Comparison of ENCODE assay signal across 16 mouse cellular contexts in the genomic region with DNA sequence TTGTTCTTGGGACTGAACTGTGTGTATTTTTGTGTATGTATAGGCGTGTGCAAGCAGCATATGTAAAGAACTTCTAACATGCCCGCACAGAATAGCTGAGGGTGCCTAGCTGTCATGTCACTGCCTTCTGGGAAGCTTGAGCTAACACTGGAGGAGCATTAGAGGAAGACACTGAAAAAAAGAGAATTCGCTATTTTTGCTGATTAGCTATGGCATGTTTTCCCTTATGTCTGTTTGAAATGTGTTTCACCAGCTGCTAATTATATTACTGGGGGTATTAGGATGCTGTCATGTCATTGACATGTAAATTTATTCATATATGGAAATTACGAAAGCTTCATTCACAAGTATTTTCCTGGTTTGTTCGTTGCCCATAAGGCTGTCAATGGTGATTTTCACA. TPM values are rescaled to one million over a fixed set of nuclear protein-coding genes. Genes with fewer than 3 reads are reported as not detected.
A peak's percentile ranks its signal among the peaks of the same experiment; 100 is the strongest.
DNase-seq lines count a peak whose midpoint lies in the region; ATAC-seq lines count a peak whose summit lies in the region.
"Had no signal": no experiment of that assay in that cellular context is flagged by ENCODE, and none has a peak within 500 bp of the region (broad histone marks: within the 10 kb centered on the region; RNA-seq: fewer than 3 reads in every experiment).

No protein-coding gene starts in this region.

- peak; percentile 37 for DNase-seq in midbrain, embryonic 14.5 days
- DNase-seq in midbrain, embryonic 11.5 days (ENCODE audit: low spot score, missing footprints) = no peak
- peak; percentile 87 for DNase-seq in forebrain, embryonic 14.5 days (ENCODE audit: low spot score)
- DNase-seq in c-Kit-positive CD71-positive TER-119-positive erythroid progenitor cells, embryonic 14.5 days (ENCODE audit: low spot score) = no peak
- no peak for DNase-seq in layer of hippocampus, postnatal 36 days
- DNase-seq: cerebellum, postnatal 14 days; left cerebral cortex, postnatal 4 days; lung, embryonic 14.5 days; retina, postnatal 1 day; right cerebral cortex, postnatal 4 days; thymus, postnatal 4 days had no signal

- no peaks in the 10 kb centered on the region for H3K9me3 ChIP-seq in intestine, embryonic 16.5 days (ENCODE audit: control insufficient read depth, low read length)
- no peaks in the 10 kb centered on the region for H3K9me3 ChIP-seq in intestine, embryonic 15.5 days
- H3K9me3 ChIP-seq in midbrain, embryonic 14.5 days (ENCODE audit: control insufficient read depth, low read length) = 0 out of 2 replicates have a peak, but pooled peaks cover 4% of the 10 kb centered on the region
- H3K9me3 ChIP-seq in midbrain, embryonic 11.5 days (ENCODE audit: control insufficient read depth, low read length) = no peaks in the 10 kb centered on the region
- no peaks in the 10 kb centered on the region; the same call in 1 of the 2 replicates for H3K9me3 ChIP-seq in embryonic facial prominence, embryonic 13.5 days
- no peaks in the 10 kb centered on the region for H3K9me3 ChIP-seq in forebrain, embryonic 14.5 days (replicated peaks; ENCODE audit: control insufficient read depth, low read length)
- H3K9me3 ChIP-seq: hindbrain, embryonic 15.5 days; liver, embryonic 12.5 days had no signal

- H3K36me3 ChIP-seq in intestine, embryonic 16.5 days (ENCODE audit: control insufficient read depth, insufficient read depth, low read length) = no peaks in the 10 kb centered on the region; the same call in 1 of the 2 replicates
- H3K36me3 ChIP-seq in intestine, embryonic 15.5 days = no peaks in the 10 kb centered on the region
- H3K36me3 ChIP-seq in midbrain, embryonic 14.5 days (ENCODE audit: control insufficient read depth, insufficient read depth, low read length) = no peaks in the 10 kb centered on the region
- H3K36me3 ChIP-seq in midbrain, embryonic 11.5 days (ENCODE audit: control insufficient read depth, insufficient read depth, low read length) = no peaks in the 10 kb centered on the region; the same call in 1 of the 2 replicates
- peaks cover 61% of the 10 kb centered on the region for H3K36me3 ChIP-seq in embryonic facial prominence, embryonic 13.5 days
- H3K36me3 ChIP-seq in forebrain, embryonic 14.5 days (ENCODE audit: control insufficient read depth, insufficient read depth, low read length) = no peaks in the 10 kb centered on the region
- H3K36me3 ChIP-seq: hindbrain, embryonic 15.5 days; liver, embryonic 12.5 days had no signal

- H3K4me2 ChIP-seq in intestine, embryonic 16.5 days (ENCODE audit: low read depth, low read length) = no peak overlapping the region
- H3K4me2 ChIP-seq in intestine, embryonic 15.5 days (replicated peaks) = no peak overlapping the region
- no peak overlapping the region for H3K4me2 ChIP-seq in midbrain, embryonic 14.5 days (ENCODE audit: low read length)
- H3K4me2 ChIP-seq in midbrain, embryonic 11.5 days = no peak overlapping the region
- no peak overlapping the region for H3K4me2 ChIP-seq in embryonic facial prominence, embryonic 13.5 days
- H3K4me2 ChIP-seq in forebrain, embryonic 14.5 days (ENCODE audit: low read length) = no peak overlapping the region
- H3K4me2 ChIP-seq: hindbrain, embryonic 15.5 days; liver, embryonic 12.5 days; lung, embryonic 14.5 days had no signal

- WGBS in intestine, embryonic 16.5 days = 85% methylated on average over 5 of the region's 5 CpGs
- WGBS in intestine, embryonic 15.5 days = 85% methylated on average over 5 of the region's 5 CpGs
- WGBS in midbrain, embryonic 14.5 days = 41% methylated on average over 5 of the region's 5 CpGs
- 81% methylated on average over 5 of the region's 5 CpGs for WGBS in midbrain, embryonic 11.5 days
- WGBS in embryonic facial prominence, embryonic 13.5 days = 73% methylated on average over 5 of the region's 5 CpGs
- WGBS in forebrain, embryonic 14.5 days = 31% methylated on average over 5 of the region's 5 CpGs

- H3K9ac ChIP-seq in intestine, embryonic 16.5 days (ENCODE audit: low read depth, low read length) = no peak overlapping the region
- no peak overlapping the region for H3K9ac ChIP-seq in intestine, embryonic 15.5 days
- no peak overlapping the region for H3K9ac ChIP-seq in midbrain, embryonic 14.5 days (replicated peaks; ENCODE audit: low read length)
- H3K9ac ChIP-seq in midbrain, embryonic 11.5 days (ENCODE audit: low read length) = no peak overlapping the region
- no peak overlapping the region for H3K9ac ChIP-seq in embryonic facial prominence, embryonic 13.5 days
- H3K9ac ChIP-seq in forebrain, embryonic 14.5 days (ENCODE audit: low read length) = no peak overlapping the region
- H3K9ac ChIP-seq: hindbrain, embryonic 15.5 days; liver, embryonic 12.5 days; lung, embryonic 14.5 days had no signal

- H3K4me3 ChIP-seq in intestine, embryonic 16.5 days (ENCODE audit: low read length) = no peak overlapping the region
- H3K4me3 ChIP-seq in intestine, embryonic 15.5 days (replicated peaks) = no peak overlapping the region
- no peak overlapping the region for H3K4me3 ChIP-seq in midbrain, embryonic 14.5 days (replicated peaks; ENCODE audit: low read depth, low read length)
- H3K4me3 ChIP-seq in midbrain, embryonic 11.5 days (ENCODE audit: low read depth, low read length) = no peak overlapping the region
- H3K4me3 ChIP-seq in embryonic facial prominence, embryonic 13.5 days = no peak overlapping the region
- H3K4me3 ChIP-seq in forebrain, embryonic 14.5 days (ENCODE audit: low read depth, low read length) = no peak overlapping the region
- H3K4me3 ChIP-seq: hindbrain, embryonic 15.5 days; liver, embryonic 12.5 days had no signal

- H3K27ac ChIP-seq in intestine, embryonic 16.5 days (ENCODE audit: low read length) = peak overlapping the region; percentile 5; the same call in 1 of the 2 replicates
- no peak overlapping the region for H3K27ac ChIP-seq in intestine, embryonic 15.5 days
- no peak overlapping the region; the same call in 1 of the 2 replicates for H3K27ac ChIP-seq in midbrain, embryonic 14.5 days (replicated peaks; ENCODE audit: low read depth, low read length)
- H3K27ac ChIP-seq in midbrain, embryonic 11.5 days (ENCODE audit: low read depth, low read length) = no peak overlapping the region
- H3K27ac ChIP-seq in embryonic facial prominence, embryonic 13.5 days = peak overlapping the region; percentile 57; the same call in 1 of the 2 replicates
- 0 out of 2 replicates have a peak overlapping the region, but pooled peaks have one; percentile 11 for H3K27ac ChIP-seq in forebrain, embryonic 14.5 days (ENCODE audit: low read depth, low read length)
- H3K27ac ChIP-seq: hindbrain, embryonic 15.5 days; liver, embryonic 12.5 days had no signal

- no peak for ATAC-seq in intestine, embryonic 16.5 days
- no peak for ATAC-seq in intestine, embryonic 15.5 days
- ATAC-seq in midbrain, embryonic 14.5 days (ENCODE audit: low FRiP score, low TSS enrichment) = 0 out of 2 replicates have a peak, but pooled peaks have one; percentile 28
- ATAC-seq in midbrain, embryonic 11.5 days (ENCODE audit: low FRiP score) = no peak
- ATAC-seq in embryonic facial prominence, embryonic 13.5 days (ENCODE audit: insufficient number of reproducible peaks, insufficient read depth, low FRiP score, low TSS enrichment, low read depth) = no peak
- ATAC-seq in forebrain, embryonic 14.5 days = peak; percentile 80
- ATAC-seq: liver, embryonic 12.5 days had no signal

- H3K4me1 ChIP-seq in intestine, embryonic 16.5 days (ENCODE audit: control insufficient read depth, insufficient read depth, low read length) = peaks cover 15% of the 10 kb centered on the region
- H3K4me1 ChIP-seq in intestine, embryonic 15.5 days (replicated peaks) = peaks cover 26% of the 10 kb centered on the region
- H3K4me1 ChIP-seq in midbrain, embryonic 14.5 days (ENCODE audit: control insufficient read depth, insufficient read depth, low read length) = peaks cover 6% of the 10 kb centered on the region
- no peaks in the 10 kb centered on the region for H3K4me1 ChIP-seq in midbrain, embryonic 11.5 days (ENCODE audit: control insufficient read depth, insufficient read depth, low read length)
- H3K4me1 ChIP-seq in embryonic facial prominence, embryonic 13.5 days = peaks cover 36% of the 10 kb centered on the region
- H3K4me1 ChIP-seq in forebrain, embryonic 14.5 days (ENCODE audit: control insufficient read depth, insufficient read depth, low read length) = peaks cover 8% of the 10 kb centered on the region

- H3K27me3 ChIP-seq in intestine, embryonic 16.5 days (replicated peaks; ENCODE audit: control insufficient read depth, insufficient read depth, low read length) = no peaks in the 10 kb centered on the region
- H3K27me3 ChIP-seq in intestine, embryonic 15.5 days (replicated peaks) = no peaks in the 10 kb centered on the region
- no peaks in the 10 kb centered on the region for H3K27me3 ChIP-seq in midbrain, embryonic 14.5 days (ENCODE audit: control insufficient read depth, insufficient read depth, low read length)
- no peaks in the 10 kb centered on the region for H3K27me3 ChIP-seq in midbrain, embryonic 11.5 days (ENCODE audit: control insufficient read depth, insufficient read depth, low read length)
- H3K27me3 ChIP-seq in embryonic facial prominence, embryonic 13.5 days = no peaks in the 10 kb centered on the region
- H3K27me3 ChIP-seq in forebrain, embryonic 14.5 days (replicated peaks; ENCODE audit: control insufficient read depth, insufficient read depth, low read length) = no peaks in the 10 kb centered on the region
- H3K27me3 ChIP-seq: hindbrain, embryonic 15.5 days; liver, embryonic 12.5 days had no signal

RNA-seq across cellular contexts. Expression of a gene that starts 24.9 kb away (rescaled TPM):
- 8.1 and 9.6 TPM in 2 replicates for polyA plus RNA-seq in intestine, embryonic 16.5 days (2015; fragmentation: Nextera tagmentation; extraction: Ambion mirVana)
- 13.1 and 13.3 TPM in 2 replicates for polyA plus RNA-seq in intestine, embryonic 15.5 days (2015; fragmentation: Nextera tagmentation; extraction: Ambion mirVana)
- polyA plus RNA-seq in midbrain, embryonic 14.5 days (2014; fragmentation: Nextera tagmentation; extraction: Ambion mirVana) = 1.2 and 1.4 TPM in 2 replicates
- 1.9 and 2.3 TPM in 2 replicates for polyA plus RNA-seq in midbrain, embryonic 11.5 days (2014; fragmentation: Nextera tagmentation; extraction: Ambion mirVana)
- polyA plus RNA-seq in embryonic facial prominence, embryonic 13.5 days (2015; fragmentation: Nextera tagmentation; extraction: Ambion mirVana) = 26.1 and 30.2 TPM in 2 replicates
- polyA plus RNA-seq in forebrain, embryonic 14.5 days (2014; fragmentation: Nextera tagmentation; extraction: Ambion mirVana) = 0.57 and 1.0 TPM in 2 replicates
- 1 to 10 TPM; 3.9 to 5.4 TPM for total RNA-seq in layer of hippocampus, postnatal 36 days (2021)

Comparison
In these comparisons a context has a peak if more than half of its experiments do, and no peak if none do; other contexts are left out.
1. ATAC-seq: peak in midbrain, embryonic 14.5 days (single experiment) and forebrain, embryonic 14.5 days (single experiment); none in intestine, embryonic 16.5 days (single experiment), intestine, embryonic 15.5 days (single experiment), midbrain, embryonic 11.5 days (single experiment) and embryonic facial prominence, embryonic 13.5 days (single experiment).
2. H3K27ac ChIP-seq: peak in intestine, embryonic 16.5 days (single experiment), embryonic facial prominence, embryonic 13.5 days (single experiment) and forebrain, embryonic 14.5 days (single experiment); none in intestine, embryonic 15.5 days (single experiment), midbrain, embryonic 14.5 days (single experiment) and midbrain, embryonic 11.5 days (single experiment).
3. DNase-seq: peak in midbrain, embryonic 14.5 days (single experiment) and forebrain, embryonic 14.5 days (single experiment); none in midbrain, embryonic 11.5 days (single experiment), c-Kit-positive CD71-positive TER-119-positive erythroid progenitor cells, embryonic 14.5 days (single experiment) and layer of hippocampus, postnatal 36 days (0 of 2).